Mouse (Mus musculus) forebrain, embryonic 14.5 days (tissue): Measurements from ENCODE around the gene Slit1. TPM values are rescaled to one million over a fixed set of nuclear protein-coding genes. Genes with fewer than 3 reads are reported as not detected.

Experiments
- ATAC-seq: fragments of 200-750 bp; cut with Nextera tagmentation; 2 replicates; pipeline ENCODE4 v1.8.0; 2017; ENCODE audit warnings: mild to moderate bottlenecking, moderate library complexity
- DNase-seq: peaks from one replicate; pipeline ENCODE4 v3.0.0-alpha.2; 2015; ENCODE audit warnings: low spot score
- H3K27ac ChIP-seq: fragments of 300-500 bp; sonication (generic); 2 replicates; pipeline ENCODE4 v1.5.1; 2014; ENCODE audit warnings: low read depth, mild to moderate bottlenecking, control low read depth, low read length, moderate library complexity
- H3K27me3 ChIP-seq: fragments of 300-500 bp; sonication (generic); replicated peaks from 2 replicates; pipeline ENCODE4 v1.6.1; 2014; ENCODE audit warnings: low read length, control low read depth, mixed read lengths; ENCODE audit not compliant: control insufficient read depth, insufficient read depth
- H3K36me3 ChIP-seq: fragments of 300-500 bp; sonication (generic); 2 replicates; pipeline ENCODE4 v1.6.1; 2014; ENCODE audit warnings: low read length, control low read depth; ENCODE audit not compliant: control insufficient read depth, insufficient read depth
- H3K4me1 ChIP-seq: fragments of 300-500 bp; sonication (generic); 2 replicates; pipeline ENCODE4 v1.6.1; 2014; ENCODE audit warnings: antibody characterized with exemption, low read length, control low read depth; ENCODE audit not compliant: control insufficient read depth, insufficient read depth
- H3K4me2 ChIP-seq: fragments of 300-500 bp; sonication (generic); 2 replicates; pipeline ENCODE4 v1.6.1; 2014; ENCODE audit warnings: mild to moderate bottlenecking, control low read depth, low read length
- H3K4me3 ChIP-seq: fragments of 300-500 bp; sonication (generic); 2 replicates; pipeline ENCODE4 v1.5.1; 2014; ENCODE audit warnings: low read depth, low read length, control low read depth
- H3K9ac ChIP-seq: fragments of 300-500 bp; sonication (generic); 2 replicates; pipeline ENCODE4 v1.6.1; 2014; ENCODE audit warnings: mild to moderate bottlenecking, low read length, control low read depth, moderate library complexity
- H3K9me3 ChIP-seq: fragments of 300-500 bp; sonication (generic); replicated peaks from 2 replicates; pipeline ENCODE4 v1.6.1; 2016; ENCODE audit warnings: low read length, control low read depth, mixed read lengths; ENCODE audit not compliant: control insufficient read depth
- WGBS: fragments of 180-500 bp; shearing (Covaris S2); extraction: QIAGEN DNeasy Blood & Tissue Kit; methylation state at CpG from one replicate; pipeline ENCODE4 v1.1.7; 2014; 5-methylcytosine and 5-hydroxymethylcytosine counted together
- polyA plus RNA-seq: library from polyadenylated mRNA; unstranded; fragments of >200 nt; fragmentation: Nextera tagmentation; extraction: Ambion mirVana; gene quantifications from 2 replicates; pipeline ENCODE4 v1.2.1, GENCODE M21; 2014

Gene Slit1
- polyA plus RNA-seq, 1 experiment from 2014 or later = 13.5 TPM

DNA sequence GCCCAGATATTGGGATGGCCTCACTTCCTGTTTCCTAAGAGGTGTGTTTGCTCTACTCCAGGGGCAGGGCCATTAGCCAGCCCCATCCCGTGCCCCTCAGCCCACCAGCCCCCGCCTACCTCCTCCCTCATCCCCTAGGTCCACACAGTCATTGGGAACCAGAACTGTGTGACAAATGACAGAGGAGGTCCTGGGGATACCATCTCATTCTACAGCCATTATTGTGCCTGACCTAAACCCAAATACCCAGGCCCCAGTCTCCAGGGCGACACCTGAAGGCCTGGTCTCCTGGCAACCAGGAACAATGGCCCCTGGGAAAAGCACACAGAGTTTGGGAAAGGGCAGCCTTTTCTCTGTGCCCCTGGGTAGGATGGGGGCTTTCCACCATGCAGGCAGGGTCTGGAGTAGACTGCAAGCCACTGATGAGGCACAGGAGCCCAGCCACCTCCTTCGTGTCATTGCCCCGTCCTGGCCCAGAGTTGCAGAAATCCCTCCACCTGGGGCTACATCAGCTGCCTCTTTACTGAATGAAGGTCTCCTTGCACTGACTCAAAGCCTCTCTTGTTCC lies 44.5 kb downstream of the Slit1 start:
- ATAC-seq (no peak), DNase-seq (no peak)
- 29% methylated on average over 5 of the region's 5 CpGs for WGBS
- Histone ChIP-seq H3K9ac (no peak overlapping the region), H3K4me1 (peaks cover 29% of the 10 kb centered on the region), H3K4me2 (no peak overlapping the region), H3K4me3 (no peak overlapping the region), H3K27ac (no peak overlapping the region), H3K9me3 (no peaks in the 10 kb centered on the region), H3K27me3 (no peaks in the 10 kb centered on the region), H3K36me3 (no peaks in the 10 kb centered on the region)

DNA sequence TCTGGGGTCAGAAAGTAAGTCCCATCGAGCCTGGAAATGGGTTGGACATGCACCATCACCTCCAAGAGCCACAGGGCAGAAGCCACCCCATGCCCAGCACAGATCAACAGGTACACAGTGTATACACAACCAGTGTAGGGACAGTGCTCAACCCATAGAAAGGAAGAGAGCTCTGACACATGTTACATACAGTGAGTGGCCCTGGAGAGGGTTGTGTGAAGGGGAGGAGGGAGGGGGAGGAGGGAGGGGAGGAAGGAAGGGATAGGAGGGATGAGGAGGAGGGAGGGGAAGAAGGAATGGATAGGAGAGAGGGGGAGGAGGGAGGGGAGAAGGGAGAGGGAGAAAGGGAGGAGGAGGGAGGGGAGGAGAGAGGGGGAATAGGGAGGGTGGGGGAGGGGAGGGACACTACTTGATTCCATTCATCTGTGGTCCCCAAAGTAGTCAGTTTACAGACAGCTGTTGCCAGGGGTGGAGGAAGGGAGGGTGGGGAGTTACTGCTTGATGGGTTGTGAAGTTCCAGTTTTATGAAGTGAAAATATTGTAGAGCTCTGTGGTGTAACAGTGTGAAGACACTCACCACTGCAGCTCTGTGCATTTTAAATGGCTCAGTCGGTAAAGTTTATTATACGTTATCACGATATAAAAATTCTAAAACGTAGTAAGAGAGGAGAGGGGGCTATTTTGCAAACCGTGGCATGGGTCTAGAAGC lies 45.5 kb downstream of the Slit1 start:
- Histone ChIP-seq H3K27me3 (no peaks in the 10 kb centered on the region), H3K9ac (no peak overlapping the region), H3K4me2 (no peak overlapping the region), H3K36me3 (no peaks in the 10 kb centered on the region), H3K9me3 (no peaks in the 10 kb centered on the region), H3K4me1 (peaks cover 37% of the 10 kb centered on the region), H3K4me3 (no peak overlapping the region), H3K27ac (no peak overlapping the region; the same call in 1 of the 2 replicates)
- no peak for DNase-seq
- peak; percentile 53 for ATAC-seq
- WGBS = 69% methylated on average over 6 of the region's 6 CpGs

DNA sequence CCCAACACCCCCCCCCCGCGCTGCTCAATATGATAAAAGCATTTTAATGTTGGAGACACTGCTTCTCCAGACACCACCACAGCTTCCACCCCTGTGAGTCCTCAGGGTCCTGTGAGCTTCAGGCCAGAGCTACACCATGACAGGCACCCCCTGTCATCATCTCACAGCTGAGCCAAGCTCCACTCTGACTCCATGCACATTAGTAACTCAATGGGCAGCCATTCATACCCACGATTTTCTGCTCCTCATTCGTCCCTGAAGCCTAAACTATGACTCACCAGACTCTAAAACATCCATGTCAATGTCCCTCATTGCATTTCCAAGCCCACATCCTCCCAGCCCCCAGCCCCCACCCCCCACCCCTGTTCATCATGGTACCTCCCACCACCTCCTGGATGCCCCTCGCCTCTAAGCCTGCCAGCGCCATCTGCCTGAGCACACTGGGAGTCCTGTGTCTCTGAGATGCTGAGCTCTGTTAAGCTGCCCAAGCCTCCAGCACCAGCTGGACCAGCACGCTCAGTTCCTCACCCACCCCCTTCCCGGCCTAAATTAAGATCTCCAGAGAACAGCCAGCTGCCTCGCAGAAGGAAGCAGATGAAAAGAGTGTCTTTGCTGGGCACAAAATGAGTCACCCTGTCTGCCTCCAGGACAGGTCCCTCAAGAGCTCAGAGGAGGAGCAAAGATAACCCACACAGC lies 46.2 kb downstream of the Slit1 start:
- Histone ChIP-seq H3K9me3 (no peaks in the 10 kb centered on the region), H3K27me3 (no peaks in the 10 kb centered on the region), H3K9ac (no peak overlapping the region), H3K4me1 (peaks cover 37% of the 10 kb centered on the region), H3K4me2 (no peak overlapping the region), H3K36me3 (no peaks in the 10 kb centered on the region), H3K27ac (no peak overlapping the region; the same call in 1 of the 2 replicates), H3K4me3 (no peak overlapping the region)
- ATAC-seq = peak; percentile 77
- DNase-seq = peak; percentile 82
- WGBS = 31% methylated on average over 9 of the region's 9 CpGs

DNA sequence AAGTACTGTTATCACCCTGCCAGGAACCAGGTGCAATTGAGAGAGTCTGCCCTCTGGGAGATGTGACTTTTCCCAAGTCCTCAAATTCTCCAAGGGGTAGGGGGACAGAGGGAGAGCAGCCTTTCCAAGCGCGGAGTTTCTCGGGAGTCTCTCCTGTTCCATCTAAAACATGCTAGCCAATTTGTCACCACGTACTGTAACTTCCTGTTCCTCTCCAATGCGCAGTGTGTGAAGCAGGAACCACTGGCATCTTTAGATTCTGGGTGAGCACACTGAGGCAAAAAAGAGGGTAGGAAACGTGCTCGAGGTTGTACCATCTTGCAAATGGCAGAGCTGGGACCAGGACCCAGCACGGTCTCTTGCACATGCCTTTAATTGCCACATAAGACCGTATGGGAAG lies 47.0 kb downstream of the Slit1 start:
- H3K4me3 ChIP-seq = no peak overlapping the region
- H3K4me1 ChIP-seq = peaks cover 37% of the 10 kb centered on the region
- no peaks in the 10 kb centered on the region for H3K9me3 ChIP-seq
- WGBS = 92% methylated on average over 9 of the region's 9 CpGs
- no peaks in the 10 kb centered on the region for H3K27me3 ChIP-seq
- no peaks in the 10 kb centered on the region for H3K36me3 ChIP-seq
- H3K27ac ChIP-seq = no peak overlapping the region
- DNase-seq (no peak), ATAC-seq (no peak)
- no peak overlapping the region for H3K9ac ChIP-seq
- no peak overlapping the region for H3K4me2 ChIP-seq

DNA sequence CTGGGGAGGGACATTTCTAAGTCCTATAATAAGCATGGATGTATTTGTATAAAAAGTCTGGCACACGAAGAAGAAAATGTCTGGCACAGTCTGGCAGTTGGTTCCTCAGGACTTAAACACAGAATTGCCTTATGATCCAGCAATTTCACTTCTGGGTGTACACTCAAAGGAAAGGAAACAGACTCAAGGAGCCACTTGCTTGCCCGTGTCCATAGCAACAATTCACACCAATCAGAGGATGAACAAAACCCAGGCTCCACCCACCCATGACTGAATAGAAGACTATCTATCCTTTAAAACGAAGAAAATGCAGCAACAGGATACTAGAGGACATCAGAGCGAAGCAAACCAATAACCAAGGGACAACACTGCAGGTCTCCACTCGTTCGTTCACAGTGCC lies 48.4 kb downstream of the Slit1 start:
- no peak overlapping the region for H3K4me2 ChIP-seq
- ATAC-seq (no peak), DNase-seq (peak; percentile 55)
- peaks cover 44% of the 10 kb centered on the region for H3K4me1 ChIP-seq
- 67% methylated on average over 6 of the region's 6 CpGs for WGBS
- H3K9me3 ChIP-seq = no peaks in the 10 kb centered on the region
- no peak overlapping the region for H3K27ac ChIP-seq
- no peaks in the 10 kb centered on the region for H3K36me3 ChIP-seq
- H3K27me3 ChIP-seq = no peaks in the 10 kb centered on the region
- no peak overlapping the region for H3K4me3 ChIP-seq
- no peak overlapping the region for H3K9ac ChIP-seq

DNA sequence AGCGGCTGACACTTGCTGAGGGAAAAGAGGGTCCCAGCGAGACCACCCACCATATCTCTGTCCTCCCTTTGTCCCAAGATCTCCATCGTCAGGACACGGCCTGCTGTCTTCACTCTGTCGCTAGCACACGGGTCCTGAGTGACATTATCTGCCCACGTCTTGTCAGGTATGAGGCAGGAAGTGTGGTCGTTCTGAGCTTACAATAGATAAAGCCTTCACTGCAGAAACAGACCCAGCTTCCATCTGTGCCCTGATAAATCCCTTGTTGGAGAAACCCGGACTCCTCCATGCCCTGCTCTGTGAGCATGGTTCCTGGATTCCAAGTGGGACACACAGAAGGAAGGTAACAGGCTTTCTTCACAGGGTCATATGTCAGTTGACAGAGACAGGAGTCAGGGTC lies 48.9 kb downstream of the Slit1 start:
- ATAC-seq (no peak), DNase-seq (no peak)
- no peak overlapping the region for H3K4me2 ChIP-seq
- H3K27me3 ChIP-seq = no peaks in the 10 kb centered on the region
- H3K4me1 ChIP-seq = peaks cover 49% of the 10 kb centered on the region
- no peak overlapping the region for H3K27ac ChIP-seq
- H3K4me3 ChIP-seq = no peak overlapping the region
- H3K9me3 ChIP-seq = no peaks in the 10 kb centered on the region
- 79% methylated on average over 9 of the region's 9 CpGs for WGBS
- H3K9ac ChIP-seq = no peak overlapping the region
- no peaks in the 10 kb centered on the region for H3K36me3 ChIP-seq

DNA sequence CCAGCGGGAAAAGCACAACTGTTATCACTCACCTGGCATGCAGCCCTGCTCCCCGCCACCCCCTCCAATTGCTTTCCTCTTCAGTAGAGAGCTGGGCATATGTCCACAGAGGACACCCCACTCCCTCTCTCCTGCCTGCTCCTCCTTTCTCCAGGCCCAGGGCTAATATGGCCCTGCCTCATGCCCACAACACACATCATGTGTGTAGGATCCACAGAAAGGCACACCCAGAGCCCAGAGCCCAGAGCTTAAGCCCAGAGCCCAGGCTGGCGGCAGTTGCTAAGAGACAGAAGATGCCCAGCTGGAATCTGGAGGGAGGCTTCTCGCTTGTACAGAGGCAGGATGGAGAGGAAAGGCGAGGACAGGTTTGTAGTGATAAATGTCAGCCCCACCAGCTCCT lies 49.7 kb downstream of the Slit1 start:
- Histone ChIP-seq H3K4me1 (peaks cover 46% of the 10 kb centered on the region), H3K36me3 (no peaks in the 10 kb centered on the region), H3K9me3 (no peaks in the 10 kb centered on the region), H3K27me3 (no peaks in the 10 kb centered on the region), H3K4me3 (no peak overlapping the region), H3K27ac (peak overlapping the region; percentile 49), H3K9ac (no peak overlapping the region), H3K4me2 (no peak overlapping the region)
- peak; percentile 66 for DNase-seq
- WGBS = 31% methylated on average over 5 of the region's 5 CpGs
- peak; percentile 13; the same call in 1 of the 2 replicates for ATAC-seq

DNA sequence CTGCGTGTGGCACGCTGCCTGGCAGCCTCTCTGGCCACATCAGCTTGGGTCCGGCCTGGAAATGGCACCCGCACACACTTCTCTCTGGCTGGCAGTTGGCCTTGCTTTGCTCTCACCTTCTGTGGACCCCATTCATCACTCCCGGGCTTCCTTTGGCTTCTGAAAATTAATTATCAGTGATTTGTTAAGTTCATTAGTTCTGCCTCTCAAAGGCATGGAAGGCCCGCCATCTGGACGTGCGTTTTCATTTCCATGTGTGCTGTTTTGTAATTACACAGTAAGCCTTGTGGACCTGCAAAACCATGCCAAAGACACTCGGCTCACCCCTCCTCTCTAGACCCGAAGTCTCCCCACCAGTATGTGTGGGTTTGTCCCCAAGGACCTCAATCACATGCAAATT lies 53.4 kb downstream of the Slit1 start:
- H3K9ac ChIP-seq = no peak overlapping the region
- no peak overlapping the region for H3K4me3 ChIP-seq
- H3K27me3 ChIP-seq = no peaks in the 10 kb centered on the region
- no peaks in the 10 kb centered on the region for H3K9me3 ChIP-seq
- H3K4me1 ChIP-seq = peaks cover 55% of the 10 kb centered on the region
- ATAC-seq (peak; percentile 59), DNase-seq (peak; percentile 89)
- H3K36me3 ChIP-seq = no peaks in the 10 kb centered on the region
- H3K27ac ChIP-seq = 0 out of 2 replicates have a peak overlapping the region, but pooled peaks have one; percentile 31
- no peak overlapping the region for H3K4me2 ChIP-seq
- 38% methylated on average over 10 of the region's 10 CpGs for WGBS

DNA sequence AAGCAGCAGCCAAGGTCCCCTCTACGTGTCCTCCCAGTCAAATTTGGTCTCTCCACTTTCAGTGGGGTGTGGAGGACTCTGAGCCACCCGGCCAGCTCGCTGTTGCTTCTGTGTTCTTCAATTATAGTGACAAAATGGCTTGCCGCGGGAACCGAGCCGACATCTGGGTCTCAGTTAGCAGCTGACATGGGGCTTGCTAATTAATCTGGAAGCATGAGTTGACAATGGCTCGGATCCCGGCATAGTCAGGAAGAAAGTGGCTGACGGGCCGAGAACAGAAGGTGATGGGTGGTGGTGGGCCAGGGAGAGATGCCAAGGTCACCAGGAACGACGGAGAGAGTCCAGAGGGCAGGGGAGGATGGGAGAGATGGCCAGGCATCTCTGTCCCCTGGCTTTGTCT lies 55.2 kb downstream of the Slit1 start:
- Histone ChIP-seq H3K4me3 (no peak overlapping the region), H3K36me3 (no peaks in the 10 kb centered on the region), H3K4me1 (peaks cover 47% of the 10 kb centered on the region), H3K9me3 (no peaks in the 10 kb centered on the region), H3K9ac (no peak overlapping the region; the same call in 1 of the 2 replicates), H3K27me3 (no peaks in the 10 kb centered on the region), H3K4me2 (no peak overlapping the region), H3K27ac (peak overlapping the region; percentile 61)
- 11% methylated on average over 13 of the region's 13 CpGs for WGBS
- DNase-seq = peak; percentile 87
- peak; percentile 47 for ATAC-seq
